Mouse (Mus musculus) heart, adult 2 months (tissue): ENCODE measurements at regions not wholly inside any gene's neighbourhood (a gene's known extent, or its start where the extent isn't known, plus 50 kb on each side); places are given as distances from the start of the nearest gene placed in this dataset.

ENCODE experiments used
- CTCF ChIP-seq: fragments of 200-600 bp; IDR thresholded peaks from 2 replicates; pipeline ENCODE4 v1.8.1; 2022; ENCODE audit warnings: antibody characterized with exemption, mild to moderate bottlenecking, moderate library complexity
- EP300 ChIP-seq: fragments of 200-500 bp; IDR thresholded peaks from 2 replicates; pipeline ENCODE4 v1.6.1; 2011; ENCODE audit warnings: low read depth, low read length, control low read depth; ENCODE audit not compliant: insufficient read depth
- POLR2A ChIP-seq: fragments of 200-500 bp; IDR thresholded peaks from 2 replicates; pipeline ENCODE4 v1.6.1; 2011; ENCODE audit warnings: mild to moderate bottlenecking, low read depth, low read length, control low read depth; ENCODE audit not compliant: insufficient read depth

DNA sequence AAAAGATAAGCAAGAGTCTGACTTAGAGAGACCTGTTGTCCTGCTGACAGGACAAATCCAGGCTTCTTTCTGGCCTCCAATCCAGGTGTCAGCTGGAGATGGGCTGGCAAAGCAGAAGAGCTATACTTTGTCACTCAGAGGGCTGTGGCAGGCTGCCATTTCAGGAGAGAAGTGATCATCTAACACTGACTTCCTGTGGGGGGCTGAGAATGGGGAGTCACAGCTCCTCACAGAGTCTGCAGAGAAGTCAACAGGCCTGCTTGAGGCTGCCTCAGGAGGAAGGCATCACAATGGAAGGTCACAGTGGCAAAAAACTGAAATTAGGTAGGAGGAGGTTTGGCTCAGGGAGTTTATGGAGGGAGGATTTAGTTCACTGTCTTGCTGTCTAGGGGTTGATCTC lies 53.2 kb upstream of the Vmn2r26 start:
- no peak for TF ChIP-seq POLR2A
- TF ChIP-seq CTCF = no peak
- no peak for TF ChIP-seq EP300
